Mouse (Mus musculus): ENCODE results near the gene Cnpy3. TPM values are rescaled to one million over a fixed set of nuclear protein-coding genes. Genes with fewer than 3 reads are reported as not detected.
"Not testable (repeated sequence)": the region's sequence is repeated elsewhere in the genome, so short reads cannot be mapped to it uniquely, and the experiment has no call there.

Gene Cnpy3
- polyA plus RNA-seq, 1 experiment: 41.9 TPM

DNA sequence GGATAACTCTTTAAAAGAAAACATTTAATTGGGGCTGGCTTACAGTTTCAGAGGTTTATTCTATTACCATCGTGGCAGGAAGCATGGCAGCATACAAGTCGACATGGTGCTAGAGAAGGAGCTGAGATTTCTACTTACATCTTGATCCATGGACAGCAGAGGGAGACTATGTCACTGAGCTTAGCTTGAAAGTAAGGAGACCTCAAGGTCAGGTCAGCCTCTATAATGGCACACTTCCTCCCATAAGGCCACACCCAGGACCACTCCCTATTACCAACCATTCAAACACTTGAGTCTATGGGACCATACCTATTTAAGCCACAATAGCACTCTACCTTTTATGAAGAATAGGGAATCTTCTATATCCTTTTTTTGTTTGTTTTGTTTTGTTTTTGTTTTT lies 40.9 kb upstream of the Cnpy3 start:
- no peak overlapping the region for H3ac ChIP-seq (ENCODE audit: control insufficient read depth, insufficient read length, low read depth)
- H3K79me2 ChIP-seq (ENCODE audit: control insufficient read depth, insufficient read depth): no peaks in the 10 kb centered on the region
- no peak overlapping the region for H3K4me3 ChIP-seq (ENCODE audit: insufficient read depth, poor library complexity, severe bottlenecking)
- TF ChIP-seq MYOD1 (IDR thresholded peaks at IDR 0.05; ENCODE audit: control insufficient read depth, insufficient read length, low read depth) (no peak), MYOG (IDR thresholded peaks at IDR 0.05; ENCODE audit: control insufficient read depth, extremely low read depth, insufficient read length) (no peak), CTCF (IDR thresholded peaks at IDR 0.05; ENCODE audit: control insufficient read depth, insufficient read depth, insufficient read length) (no peak), MAX (IDR thresholded peaks at IDR 0.05) (no peak), USF1 (IDR thresholded peaks at IDR 0.05; ENCODE audit: low read depth) (no peak), FOSL1 (IDR thresholded peaks at IDR 0.05; ENCODE audit: insufficient read depth, low read length, poor library complexity, severe bottlenecking) (no peak), CEBPB (IDR thresholded peaks at IDR 0.05; ENCODE audit: low read depth) (no peak)
- no peaks in the 10 kb centered on the region for H3K79me3 ChIP-seq (ENCODE audit: low read depth)
- H3K27me3 ChIP-seq (ENCODE audit: control insufficient read depth, insufficient read depth, insufficient read length): no peaks in the 10 kb centered on the region
- no peaks in the 10 kb centered on the region for H3K36me3 ChIP-seq (ENCODE audit: control insufficient read depth, insufficient read depth)

DNA sequence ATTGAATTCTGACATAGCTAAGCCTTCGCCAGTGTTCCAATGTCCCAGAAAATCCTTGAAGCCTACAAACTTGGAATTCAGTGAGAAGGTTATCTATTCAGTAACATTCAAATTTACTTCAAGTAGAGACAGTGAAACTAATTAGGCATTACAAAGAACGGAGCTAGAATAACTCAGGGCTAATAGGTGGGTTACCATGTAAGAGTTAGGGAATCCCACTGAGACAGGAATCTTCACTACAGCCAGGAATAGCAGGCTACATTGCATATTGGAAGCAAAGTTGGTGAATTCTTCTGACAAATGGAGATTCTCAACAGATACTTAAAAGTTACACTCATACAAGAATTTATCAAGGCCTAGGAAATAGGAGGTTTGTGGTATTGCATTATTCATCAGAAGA lies 36.0 kb upstream of the Cnpy3 start:
- not testable (repeated sequence) for H3K36me3 ChIP-seq (ENCODE audit: control insufficient read depth, insufficient read depth); H3ac ChIP-seq (ENCODE audit: control insufficient read depth, insufficient read length, low read depth); H3K27me3 ChIP-seq (ENCODE audit: control insufficient read depth, insufficient read depth, insufficient read length); H3K4me3 ChIP-seq (ENCODE audit: insufficient read depth, poor library complexity, severe bottlenecking); H3K79me3 ChIP-seq (ENCODE audit: low read depth); H3K79me2 ChIP-seq (ENCODE audit: control insufficient read depth, insufficient read depth)

DNA sequence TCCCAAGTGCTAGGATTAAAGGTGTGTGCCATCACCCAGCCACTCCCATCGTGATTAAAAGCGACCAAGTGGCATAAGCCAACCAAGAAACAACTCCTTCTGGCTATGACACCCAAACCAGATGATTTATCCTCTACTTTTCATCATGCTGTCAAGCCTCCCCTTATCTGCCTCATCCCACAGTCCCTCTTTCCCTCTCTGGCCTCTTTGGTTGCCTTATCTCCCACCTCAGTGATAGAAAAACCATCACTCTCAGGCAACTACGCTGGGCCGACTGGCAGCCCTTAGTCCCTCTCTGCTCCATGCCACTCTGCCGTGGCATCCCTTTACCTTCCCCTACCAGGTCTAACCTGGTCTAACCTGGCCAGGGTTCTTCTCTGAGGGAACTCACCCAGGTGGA lies 34.9 kb upstream of the Cnpy3 start:
- H3K79me2 ChIP-seq (ENCODE audit: control insufficient read depth, insufficient read depth): peaks cover 6% of the 10 kb centered on the region
- no peak overlapping the region for H3ac ChIP-seq (ENCODE audit: control insufficient read depth, insufficient read length, low read depth)
- H3K4me3 ChIP-seq (ENCODE audit: insufficient read depth, poor library complexity, severe bottlenecking): no peak overlapping the region
- TF ChIP-seq CTCF (IDR thresholded peaks at IDR 0.05; ENCODE audit: control insufficient read depth, insufficient read depth, insufficient read length) (no peak), FOSL1 (IDR thresholded peaks at IDR 0.05; ENCODE audit: insufficient read depth, low read length, poor library complexity, severe bottlenecking) (no peak), MYOD1 (IDR thresholded peaks at IDR 0.05; ENCODE audit: control insufficient read depth, insufficient read length, low read depth) (no peak), MAX (IDR thresholded peaks at IDR 0.05) (no peak), USF1 (IDR thresholded peaks at IDR 0.05; ENCODE audit: low read depth) (no peak), MYOG (IDR thresholded peaks at IDR 0.05; ENCODE audit: control insufficient read depth, extremely low read depth, insufficient read length) (no peak), CEBPB (IDR thresholded peaks at IDR 0.05; ENCODE audit: low read depth) (no peak)
- no peaks in the 10 kb centered on the region for H3K36me3 ChIP-seq (ENCODE audit: control insufficient read depth, insufficient read depth)
- peaks cover 5% of the 10 kb centered on the region for H3K79me3 ChIP-seq (ENCODE audit: low read depth)
- H3K27me3 ChIP-seq (ENCODE audit: control insufficient read depth, insufficient read depth, insufficient read length): no peaks in the 10 kb centered on the region

DNA sequence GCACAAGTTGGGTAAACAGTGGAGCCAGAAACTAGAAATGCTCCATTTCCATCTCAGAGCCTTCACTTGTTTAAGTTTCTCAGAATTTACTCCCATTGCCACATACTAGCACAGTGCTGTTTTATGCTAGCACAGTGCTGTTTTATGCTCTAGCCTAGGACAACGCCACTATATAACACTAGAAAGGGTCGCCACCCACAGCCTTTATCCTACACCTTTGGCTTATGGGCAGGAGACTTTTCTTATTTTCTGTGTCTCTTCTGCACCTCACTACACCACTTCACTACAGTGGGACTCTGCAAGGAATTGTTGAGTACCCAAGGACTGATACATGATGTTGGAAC lies 31.2 kb upstream of the Cnpy3 start:
- Histone ChIP-seq H3K79me3 (ENCODE audit: low read depth) (peaks cover 34% of the 10 kb centered on the region), H3K36me3 (ENCODE audit: control insufficient read depth, insufficient read depth) (peaks cover 34% of the 10 kb centered on the region), H3ac (ENCODE audit: control insufficient read depth, insufficient read length, low read depth) (no peak overlapping the region), H3K79me2 (ENCODE audit: control insufficient read depth, insufficient read depth) (peaks cover 44% of the 10 kb centered on the region), H3K27me3 (ENCODE audit: control insufficient read depth, insufficient read depth, insufficient read length) (no peaks in the 10 kb centered on the region), H3K4me3 (ENCODE audit: insufficient read depth, poor library complexity, severe bottlenecking) (peak overlapping the region; percentile 60)
- TF ChIP-seq CEBPB (IDR thresholded peaks at IDR 0.05; ENCODE audit: low read depth) (no peak), MYOG (IDR thresholded peaks at IDR 0.05; ENCODE audit: control insufficient read depth, extremely low read depth, insufficient read length) (no peak), CTCF (IDR thresholded peaks at IDR 0.05; ENCODE audit: control insufficient read depth, insufficient read depth, insufficient read length) (no peak), USF1 (IDR thresholded peaks at IDR 0.05; ENCODE audit: low read depth) (no peak), MAX (IDR thresholded peaks at IDR 0.05) (no peak), FOSL1 (IDR thresholded peaks at IDR 0.05; ENCODE audit: insufficient read depth, low read length, poor library complexity, severe bottlenecking) (no peak), MYOD1 (IDR thresholded peaks at IDR 0.05; ENCODE audit: control insufficient read depth, insufficient read length, low read depth) (no peak)

- H3K27me3 ChIP-seq (ENCODE audit: control insufficient read depth, insufficient read depth, insufficient read length): no peaks in the 10 kb centered on the region
- peaks cover 34% of the 10 kb centered on the region for H3K79me3 ChIP-seq (ENCODE audit: low read depth)
- H3K79me2 ChIP-seq (ENCODE audit: control insufficient read depth, insufficient read depth): peaks cover 50% of the 10 kb centered on the region
- TF ChIP-seq MYOD1 (IDR thresholded peaks at IDR 0.05; ENCODE audit: control insufficient read depth, insufficient read length, low read depth): no peak
- TF ChIP-seq MAX (IDR thresholded peaks at IDR 0.05): peak; percentile 49
- H3ac ChIP-seq (ENCODE audit: control insufficient read depth, insufficient read length, low read depth): peak within 1 kb of the TSS; percentile 97
- H3K4me3 ChIP-seq (ENCODE audit: insufficient read depth, poor library complexity, severe bottlenecking): peak within 1 kb of the TSS; percentile 60
- peaks cover 40% of the 10 kb centered on the region for H3K36me3 ChIP-seq (ENCODE audit: control insufficient read depth, insufficient read depth)
Measured at GRCm38 (mm10) chr17:46782341-46783221, 30.6 kb upstream of the Cnpy3 start, which contains the start of gene Rpl7l1. Rpl7l1 (minus strand) TSS chr17:46782672.

DNA sequence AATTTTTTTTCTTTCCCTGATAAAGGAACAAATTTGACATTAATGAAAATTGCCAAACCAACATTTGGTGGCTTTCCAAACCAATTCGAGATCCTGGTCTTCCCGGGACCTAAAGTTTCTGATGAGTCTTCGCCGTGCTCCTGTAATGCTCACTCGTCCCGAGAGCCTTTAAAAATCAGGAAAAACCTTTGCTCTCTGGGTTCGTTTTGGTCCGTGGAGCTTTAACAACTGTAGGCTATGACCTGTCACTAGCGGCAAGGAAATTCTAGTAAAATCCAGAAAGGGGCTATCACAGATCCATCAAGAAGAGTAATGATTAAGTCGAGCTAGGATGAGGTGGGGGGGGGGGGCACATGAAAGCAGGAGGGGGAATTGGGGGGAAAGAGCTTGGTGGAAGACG lies 29.9 kb upstream of the Cnpy3 start:
- Histone ChIP-seq H3ac (ENCODE audit: control insufficient read depth, insufficient read length, low read depth) (peak overlapping the region; percentile 97), H3K36me3 (ENCODE audit: control insufficient read depth, insufficient read depth) (peaks cover 46% of the 10 kb centered on the region), H3K4me3 (ENCODE audit: insufficient read depth, poor library complexity, severe bottlenecking) (peak overlapping the region; percentile 60), H3K79me3 (ENCODE audit: low read depth) (peaks cover 36% of the 10 kb centered on the region), H3K79me2 (ENCODE audit: control insufficient read depth, insufficient read depth) (peaks cover 50% of the 10 kb centered on the region), H3K27me3 (ENCODE audit: control insufficient read depth, insufficient read depth, insufficient read length) (no peaks in the 10 kb centered on the region)
- TF ChIP-seq MYOG (IDR thresholded peaks at IDR 0.05; ENCODE audit: control insufficient read depth, extremely low read depth, insufficient read length) (no peak), CTCF (IDR thresholded peaks at IDR 0.05; ENCODE audit: control insufficient read depth, insufficient read depth, insufficient read length) (no peak), CEBPB (IDR thresholded peaks at IDR 0.05; ENCODE audit: low read depth) (no peak), USF1 (IDR thresholded peaks at IDR 0.05; ENCODE audit: low read depth) (no peak), FOSL1 (IDR thresholded peaks at IDR 0.05; ENCODE audit: insufficient read depth, low read length, poor library complexity, severe bottlenecking) (no peak), MAX (IDR thresholded peaks at IDR 0.05) (no peak), MYOD1 (IDR thresholded peaks at IDR 0.05; ENCODE audit: control insufficient read depth, insufficient read length, low read depth) (no peak)

All from C2C12 (cell line).